Mouse (Mus musculus) adrenal gland, postnatal 14 days (tissue): ENCODE measurements at regions not wholly inside any gene's neighbourhood (a gene's known extent, or its start where the extent isn't known, plus 50 kb on each side); places are given as distances from the start of the nearest gene placed in this dataset.
A peak's percentile ranks its signal among the peaks of the same experiment; 100 is the strongest.

Experiments used
- DNase-seq: peaks from one replicate; pipeline ENCODE4 v3.0.0; 2021; ENCODE audit warnings: mixed read lengths

- no peak for DNase-seq
These were observed 113.5 kb downstream of the Tfcp2l1 start for GRCm38 (mm10) chr1:118741286-118741685.

DNA sequence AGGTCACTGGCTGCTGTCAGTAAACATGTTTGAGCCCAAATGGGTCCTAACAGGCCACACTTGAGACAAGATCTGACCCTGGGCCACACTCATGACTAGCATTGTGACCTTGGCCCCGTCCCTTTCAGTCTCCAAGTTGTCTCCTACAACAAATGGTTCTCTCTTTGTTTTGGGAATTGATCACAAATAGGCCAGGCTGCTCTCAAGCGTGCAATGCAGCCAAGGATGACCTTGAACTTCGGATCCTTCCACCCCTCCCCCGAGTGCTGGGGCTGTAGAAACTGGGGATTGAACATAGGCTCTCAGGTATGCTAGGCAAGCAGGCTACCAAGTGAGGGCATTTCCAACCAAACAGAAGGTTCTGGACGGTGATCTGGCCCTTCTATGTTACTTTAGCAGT is 120.5 kb downstream of the Tfcp2l1 start:
- DNase-seq: no peak

DNA sequence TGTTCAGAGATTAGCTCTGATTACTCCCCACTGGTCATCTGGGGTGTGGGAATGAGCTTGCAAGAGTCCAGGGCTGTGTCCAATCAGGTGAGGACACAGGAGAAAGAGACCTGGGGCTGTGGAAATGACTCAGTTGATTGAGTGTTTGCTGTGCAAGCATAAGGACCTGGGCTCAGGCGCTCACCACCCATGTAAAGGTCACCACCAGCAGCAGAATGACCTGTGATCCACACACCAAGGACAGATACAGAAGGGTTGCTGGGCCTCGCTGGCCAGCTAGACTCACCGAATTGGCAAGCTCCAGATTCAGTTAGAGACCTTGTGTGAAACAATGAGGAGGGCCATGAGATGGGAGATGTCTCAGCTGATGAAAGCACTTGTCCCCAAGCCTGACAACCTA is 125.1 kb downstream of the Tfcp2l1 start:
- DNase-seq: peak; percentile 24

DNA sequence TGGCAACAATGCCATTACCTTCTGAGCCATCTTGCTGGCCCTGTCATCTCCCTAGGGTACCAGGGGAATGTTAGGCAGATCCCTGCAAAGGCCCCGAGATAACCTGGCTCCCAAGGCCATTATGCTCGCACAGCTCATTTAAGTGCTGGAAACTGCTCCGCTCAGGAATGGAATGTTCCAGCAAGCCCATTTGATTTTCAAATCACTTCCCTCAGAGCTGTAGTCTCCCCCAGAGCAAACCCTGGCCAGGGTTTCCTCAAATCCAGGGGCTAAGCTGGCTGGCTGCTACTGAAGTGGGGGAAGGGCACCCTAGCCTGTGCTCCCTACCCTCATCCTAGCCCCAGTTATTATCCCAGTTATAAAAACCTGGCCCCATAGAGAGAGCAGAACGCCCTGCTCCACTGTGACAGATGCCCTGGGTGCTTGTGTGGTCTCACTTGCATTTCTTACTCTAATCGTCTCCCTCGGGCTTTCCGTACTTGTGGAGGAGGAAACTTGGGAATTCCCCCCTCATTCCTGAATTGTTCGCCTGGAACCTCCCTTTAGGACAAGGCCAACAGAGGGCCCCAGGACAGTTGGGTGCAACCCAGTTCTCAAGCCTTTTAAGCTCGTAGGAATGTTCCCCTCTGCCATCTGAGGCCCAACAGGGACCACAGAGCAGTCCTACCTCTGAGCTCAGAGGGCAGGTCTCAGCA is 128.6 kb downstream of the Tfcp2l1 start:
- DNase-seq: no peak

DNA sequence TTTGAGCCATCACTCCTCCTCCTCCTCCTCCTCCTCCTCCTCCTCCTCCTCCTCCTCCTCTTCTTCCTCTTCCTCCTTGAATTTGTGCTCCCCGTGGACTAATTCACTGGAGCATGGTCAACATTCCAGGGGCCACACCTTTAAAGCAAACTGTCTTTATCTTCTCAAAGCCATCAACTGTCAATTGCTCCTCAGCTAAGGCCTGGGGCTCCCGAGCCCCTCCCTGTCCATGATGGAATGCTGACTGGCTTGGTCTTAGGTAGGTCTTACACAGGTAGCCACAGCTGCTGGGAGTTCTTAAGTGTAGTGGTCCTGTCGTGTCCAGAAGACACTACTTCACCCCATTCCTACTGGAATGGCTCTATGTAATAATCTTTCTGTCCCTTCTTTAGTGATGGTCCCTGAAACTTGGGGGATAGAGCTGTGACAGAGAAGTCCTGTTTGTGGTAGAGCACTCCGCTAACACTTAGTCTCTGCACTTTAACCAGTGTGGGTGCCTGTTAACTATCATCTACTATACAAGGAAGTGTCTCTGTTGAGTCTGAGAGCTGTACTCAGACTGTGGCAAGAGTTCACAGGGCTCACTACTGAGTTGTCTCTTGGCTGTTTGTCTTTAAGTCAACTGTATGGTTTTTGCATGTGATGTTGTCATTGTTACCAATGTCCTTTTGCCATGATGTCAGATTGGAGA is 129.7 kb downstream of the Tfcp2l1 start:
- no peak for DNase-seq

DNA sequence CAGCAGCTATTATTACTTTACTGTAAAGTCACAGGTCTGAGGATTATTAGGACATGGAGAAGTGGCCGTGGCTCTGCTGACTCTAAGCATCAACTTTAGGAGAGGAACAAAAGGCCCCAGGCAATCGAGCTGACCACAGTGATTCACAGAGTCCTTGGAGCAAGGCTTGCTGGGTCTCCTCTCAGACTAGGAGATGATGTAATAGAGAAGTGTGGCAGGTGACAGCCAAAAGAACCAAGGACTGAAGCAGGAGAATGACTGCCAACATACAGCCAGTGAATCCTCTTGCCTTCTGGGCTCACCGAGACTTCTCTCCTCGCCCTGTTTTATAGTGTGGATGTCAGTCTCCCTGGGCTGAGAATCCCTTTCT is 130.3 kb downstream of the Tfcp2l1 start:
- peak; percentile 44 for DNase-seq

- peak; percentile 87 for DNase-seq
These were observed 131.6 kb downstream of the Tfcp2l1 start for GRCm38 (mm10) chr1:118759141-118759932.

GRCm38 (mm10) chr1:118765525-118765924 is 137.8 kb downstream of the Tfcp2l1 start:
- DNase-seq: no peak

GRCm38 (mm10) chr1:118768831-118769230 is 141.1 kb downstream of the Tfcp2l1 start:
- DNase-seq: peak; percentile 43

DNA sequence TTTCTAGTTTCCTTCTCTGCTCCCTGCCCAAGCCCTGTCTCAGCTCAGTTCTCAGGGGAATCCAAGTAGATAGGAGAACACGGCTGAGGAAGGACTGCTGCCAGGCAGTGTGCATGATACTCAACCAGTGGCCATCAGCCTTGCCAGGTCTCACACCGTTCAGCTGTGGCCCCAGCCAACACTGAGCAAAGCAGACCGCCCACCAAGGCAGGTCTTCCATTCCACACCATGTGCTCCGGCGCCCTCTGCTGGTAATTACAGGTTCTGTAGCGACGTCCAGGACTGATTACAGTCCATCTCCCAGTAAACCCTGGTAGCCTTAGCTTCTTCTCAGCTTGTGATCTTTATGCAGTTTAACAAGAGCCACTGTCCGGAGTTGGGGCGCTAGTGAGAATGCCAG is 144.5 kb downstream of the Tfcp2l1 start:
- peak; percentile 82 for DNase-seq

DNA sequence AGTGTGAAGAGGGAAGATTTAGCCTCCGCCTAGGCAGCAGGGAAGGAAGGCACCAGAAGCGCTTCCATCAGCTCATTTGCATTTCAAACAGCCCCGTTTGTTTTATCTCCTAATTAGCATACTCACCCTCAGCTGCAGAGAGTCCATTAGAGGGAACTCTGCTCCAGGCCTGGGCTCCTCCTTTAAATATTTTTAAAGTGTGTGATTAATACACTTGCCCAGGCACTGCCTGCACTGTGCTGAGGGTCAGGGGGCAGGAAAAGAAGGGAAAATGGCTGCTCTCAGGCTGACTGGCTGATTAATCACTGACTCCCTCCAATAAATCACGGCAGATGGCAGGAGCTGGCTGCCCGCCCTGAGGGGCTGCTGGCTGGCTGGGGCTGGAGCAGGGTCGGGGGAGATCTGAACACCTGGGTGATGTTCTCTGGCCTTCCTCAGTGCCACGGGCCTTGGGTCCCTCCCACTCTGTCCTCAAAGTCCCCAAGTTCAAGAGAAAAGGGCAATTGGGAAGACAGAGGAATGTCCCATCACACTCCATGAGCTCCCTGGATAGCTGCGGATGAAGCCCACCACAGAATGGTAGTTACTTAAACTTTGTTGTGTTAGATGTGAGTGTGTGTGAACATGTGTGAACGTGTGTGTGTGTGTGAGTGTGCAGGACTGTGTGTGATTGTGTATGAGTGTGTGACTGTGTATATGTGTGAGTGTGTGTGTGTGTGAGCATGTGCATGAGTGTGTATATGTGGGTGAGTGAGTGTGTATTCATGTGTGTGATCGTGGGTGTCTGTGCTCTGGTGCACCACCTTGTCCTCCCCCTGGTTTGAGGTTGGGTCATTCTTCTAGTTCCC is 149.1 kb downstream of the Tfcp2l1 start:
- no peak for DNase-seq
